Mouse (Mus musculus): ENCODE measurements around the gene Snf8.

DNA sequence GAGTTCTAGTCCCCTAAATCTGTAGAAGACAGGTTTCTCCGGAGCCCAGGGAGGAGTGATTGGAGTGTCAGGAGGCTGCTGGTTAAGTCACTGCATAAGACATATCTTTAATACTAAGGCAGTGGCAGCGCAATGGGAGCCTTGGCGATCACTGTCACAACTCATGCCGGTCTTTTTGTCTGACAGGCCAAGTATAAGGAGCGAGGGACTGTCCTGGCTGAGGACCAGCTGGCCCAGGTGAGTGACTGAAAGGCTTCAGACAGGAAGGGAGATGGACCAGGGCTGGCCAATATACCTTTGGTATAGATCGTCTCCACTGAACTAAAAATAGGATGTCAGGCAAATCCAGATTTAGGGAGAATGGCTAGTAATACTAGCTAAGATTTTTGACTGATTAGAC, 448 bp downstream of the Snf8 start:
- TF ChIP-seq CTCF (IDR thresholded peaks at IDR 0.05; ENCODE audit: control insufficient read depth, insufficient read depth, insufficient read length) = no peak
- no peak for TF ChIP-seq MYOG (IDR thresholded peaks at IDR 0.05; ENCODE audit: control insufficient read depth, extremely low read depth, insufficient read length)
- TF ChIP-seq MAX (IDR thresholded peaks at IDR 0.05) = no peak
- no peak for TF ChIP-seq CEBPB (IDR thresholded peaks at IDR 0.05; ENCODE audit: low read depth)
- no peak for TF ChIP-seq USF1 (IDR thresholded peaks at IDR 0.05; ENCODE audit: low read depth)
- no peak for TF ChIP-seq MYOD1 (IDR thresholded peaks at IDR 0.05; ENCODE audit: control insufficient read depth, insufficient read length, low read depth)
- TF ChIP-seq FOSL1 (IDR thresholded peaks at IDR 0.05; ENCODE audit: insufficient read depth, low read length, poor library complexity, severe bottlenecking) = no peak

Data from C2C12 (cell line).